Mouse (Mus musculus): ENCODE measurements around the gene Hilpda. TPM values are rescaled to one million over a fixed set of nuclear protein-coding genes. Genes with fewer than 3 reads are reported as not detected.

Gene Hilpda
- total RNA-seq, 4 experiments from 2014 or later: 3.7 to 6.7 (median 6.1) TPM

GRCm38 (mm10) chr6:29276746-29277145 is 4.5 kb downstream of the Hilpda start:
- DNase-seq (ENCODE audit: low spot score): no peak

- peak; percentile 73 for DNase-seq (ENCODE audit: low spot score)
These were observed 6.4 kb downstream of the Hilpda start for GRCm38 (mm10) chr6:29278513-29279267.

GRCm38 (mm10) chr6:29279293-29279692 is 7.0 kb downstream of the Hilpda start, which contains the start of gene Fam71f2:
Gene Fam71f2 (plus strand): TSS chr6:29279593.
- DNase-seq (ENCODE audit: low spot score): no peak

GRCm38 (mm10) chr6:29280671-29281070 is 8.4 kb downstream of the Hilpda start:
- DNase-seq (ENCODE audit: low spot score): no peak

- no peak for DNase-seq (ENCODE audit: low spot score)
These were observed 14.6 kb downstream of the Hilpda start for GRCm38 (mm10) chr6:29286870-29287269.

GRCm38 (mm10) chr6:29287481-29287880 is 15.2 kb downstream of the Hilpda start:
- DNase-seq (ENCODE audit: low spot score): no peak

- DNase-seq (ENCODE audit: low spot score): peak; percentile 22
These were observed 15.7 kb downstream of the Hilpda start for GRCm38 (mm10) chr6:29287944-29288343.

GRCm38 (mm10) chr6:29288651-29289050 is 16.4 kb downstream of the Hilpda start:
- no peak for DNase-seq (ENCODE audit: low spot score)

- DNase-seq (ENCODE audit: low spot score): no peak
These were observed 26.8 kb downstream of the Hilpda start for GRCm38 (mm10) chr6:29299112-29299511.

GRCm38 (mm10) chr6:29303251-29303650 is 31.0 kb downstream of the Hilpda start:
- DNase-seq (ENCODE audit: low spot score): no peak

- no peak for DNase-seq (ENCODE audit: low spot score)
These were observed 31.4 kb downstream of the Hilpda start for GRCm38 (mm10) chr6:29303726-29304125.

- no peak for DNase-seq (ENCODE audit: low spot score)
These were observed 33.2 kb downstream of the Hilpda start for GRCm38 (mm10) chr6:29305462-29305861.

- DNase-seq (ENCODE audit: low spot score): no peak
These were observed 36.7 kb downstream of the Hilpda start for GRCm38 (mm10) chr6:29308846-29309605.

GRCm38 (mm10) chr6:29313690-29314202 is 41.5 kb downstream of the Hilpda start:
- DNase-seq (ENCODE audit: low spot score): no peak

GRCm38 (mm10) chr6:29317286-29317685 is 45.0 kb downstream of the Hilpda start:
- no peak for DNase-seq (ENCODE audit: low spot score)

GRCm38 (mm10) chr6:29317941-29318340 is 45.7 kb downstream of the Hilpda start:
- no peak for DNase-seq (ENCODE audit: low spot score)

- DNase-seq (ENCODE audit: low spot score): peak; percentile 7
These were observed 46.6 kb downstream of the Hilpda start, which contains the start of gene Fam71f1 for GRCm38 (mm10) chr6:29318879-29319278. Gene Fam71f1 (plus strand): TSS chr6:29319140.

GRCm38 (mm10) chr6:29321586-29321985 is 49.3 kb downstream of the Hilpda start:
- DNase-seq (ENCODE audit: low spot score): no peak

- no peak for DNase-seq (ENCODE audit: low spot score)
These were observed 49.9 kb downstream of the Hilpda start for GRCm38 (mm10) chr6:29322147-29322546.

- no peak for DNase-seq (ENCODE audit: low spot score)
These were observed 50.4 kb downstream of the Hilpda start for GRCm38 (mm10) chr6:29322735-29323134.

Measured in heart, adult 8-10 months (tissue).